In genomic region chr9:35156862-35157261, GRCm38 (mm10) we compare ENCODE assay signal across 15 mouse cellular contexts. TPM values are rescaled to one million over a fixed set of nuclear protein-coding genes. Genes with fewer than 3 reads are reported as not detected.
DNase-seq lines count a peak whose midpoint lies in the region; ATAC-seq and TF ChIP-seq lines count a peak whose summit lies in the region.
"Had no signal": no experiment of that assay in that cellular context is flagged by ENCODE, and none has a peak within 500 bp of the region (broad histone marks: within the 10 kb centered on the region; RNA-seq: fewer than 3 reads in every experiment).

No protein-coding gene starts in this region.

- H3K9ac ChIP-seq in intestine, embryonic 16.5 days (ENCODE audit: low read depth, low read length), result no peak overlapping the region
- H3K9ac ChIP-seq in intestine, embryonic 15.5 days, result no peak overlapping the region
- H3K9ac ChIP-seq in liver, postnatal 0 days (replicated peaks), result no peak overlapping the region
- H3K9ac ChIP-seq in embryonic facial prominence, embryonic 15.5 days, result no peak overlapping the region
- H3K9ac ChIP-seq in stomach, embryonic 14.5 days (replicated peaks; ENCODE audit: low read depth, low read length), result no peak overlapping the region
- H3K9ac ChIP-seq: forebrain, embryonic 15.5 days; hindbrain, embryonic 15.5 days had no signal

- H3K27me3 ChIP-seq in intestine, embryonic 16.5 days (replicated peaks; ENCODE audit: control insufficient read depth, insufficient read depth, low read length), result no peaks in the 10 kb centered on the region
- no peaks in the 10 kb centered on the region for H3K27me3 ChIP-seq in intestine, embryonic 15.5 days (replicated peaks)
- no peaks in the 10 kb centered on the region for H3K27me3 ChIP-seq in liver, postnatal 0 days (ENCODE audit: insufficient read depth, low read length)
- no peaks in the 10 kb centered on the region for H3K27me3 ChIP-seq in embryonic facial prominence, embryonic 15.5 days
- H3K27me3 ChIP-seq in stomach, embryonic 14.5 days (ENCODE audit: control insufficient read depth, insufficient read depth, low read length), result no peaks in the 10 kb centered on the region
- H3K27me3 ChIP-seq: forebrain, embryonic 15.5 days; hindbrain, embryonic 15.5 days had no signal

- H3K36me3 ChIP-seq in intestine, embryonic 16.5 days (ENCODE audit: control insufficient read depth, insufficient read depth, low read length), result no peaks in the 10 kb centered on the region
- no peaks in the 10 kb centered on the region for H3K36me3 ChIP-seq in intestine, embryonic 15.5 days
- H3K36me3 ChIP-seq in liver, postnatal 0 days (replicated peaks; ENCODE audit: insufficient read depth, low read length), result no peaks in the 10 kb centered on the region
- no peaks in the 10 kb centered on the region for H3K36me3 ChIP-seq in embryonic facial prominence, embryonic 15.5 days
- no peaks in the 10 kb centered on the region for H3K36me3 ChIP-seq in stomach, embryonic 14.5 days (ENCODE audit: control insufficient read depth, insufficient read depth, low read length)
- H3K36me3 ChIP-seq: forebrain, embryonic 15.5 days; hindbrain, embryonic 15.5 days had no signal

- WGBS in intestine, embryonic 16.5 days, result 59% methylated on average over 4 of the region's 4 CpGs
- 64% methylated on average over 4 of the region's 4 CpGs for WGBS in intestine, embryonic 15.5 days
- 69% methylated on average over 4 of the region's 4 CpGs for WGBS in liver, postnatal 0 days (ENCODE audit: insufficient replicate concordance)
- whole genome bisulfite sequencing in embryonic facial prominence, embryonic 15.5 days, result 66% methylated on average over 4 of the region's 4 CpGs
- WGBS in stomach, embryonic 14.5 days, result 64% methylated on average over 4 of the region's 4 CpGs

- H3K9me3 ChIP-seq in intestine, embryonic 16.5 days (ENCODE audit: control insufficient read depth, low read length), result no peaks in the 10 kb centered on the region
- H3K9me3 ChIP-seq in intestine, embryonic 15.5 days, result no peaks in the 10 kb centered on the region
- H3K9me3 ChIP-seq in liver, postnatal 0 days (ENCODE audit: low read length), result no peaks in the 10 kb centered on the region
- no peaks in the 10 kb centered on the region for H3K9me3 ChIP-seq in embryonic facial prominence, embryonic 15.5 days (replicated peaks)
- H3K9me3 ChIP-seq in stomach, embryonic 14.5 days (ENCODE audit: control insufficient read depth, low read depth, low read length), result no peaks in the 10 kb centered on the region
- H3K9me3 ChIP-seq: forebrain, embryonic 15.5 days; hindbrain, embryonic 15.5 days; midbrain, embryonic 10.5 days had no signal

- TF ChIP-seq CTCF in liver, postnatal 0 days (IDR thresholded peaks at IDR 0.05; ENCODE audit: low read depth), result no peak

- peak; percentile 33; the same call in 1 of the 2 replicates for ATAC-seq in intestine, embryonic 16.5 days
- ATAC-seq in intestine, embryonic 15.5 days, result no peak
- no peak for ATAC-seq in liver, postnatal 0 days
- ATAC-seq in embryonic facial prominence, embryonic 15.5 days (ENCODE audit: insufficient number of reproducible peaks, low FRiP score, low TSS enrichment, low read depth), result no peak
- ATAC-seq in stomach, embryonic 14.5 days (ENCODE audit: insufficient number of reproducible peaks, insufficient read depth, low FRiP score, low read depth), result 0 out of 2 replicates have a peak, but pooled peaks have one; percentile 19
- ATAC-seq: activated CD4-positive, CD25-positive, alpha-beta regulatory T cell, adult 4 months; CD4-positive, CD25-positive, alpha-beta regulatory T cell, adult 4 months; forebrain, embryonic 15.5 days had no signal

- H3K4me3 ChIP-seq in intestine, embryonic 16.5 days (ENCODE audit: low read length), result no peak overlapping the region
- no peak overlapping the region for H3K4me3 ChIP-seq in intestine, embryonic 15.5 days (replicated peaks)
- H3K4me3 ChIP-seq in liver, postnatal 0 days (ENCODE audit: low read depth, low read length), result no peak overlapping the region
- no peak overlapping the region for H3K4me3 ChIP-seq in embryonic facial prominence, embryonic 15.5 days (replicated peaks)
- no peak overlapping the region for H3K4me3 ChIP-seq in stomach, embryonic 14.5 days (ENCODE audit: low read depth, low read length)
- H3K4me3 ChIP-seq: forebrain, embryonic 15.5 days; hindbrain, embryonic 15.5 days; midbrain, embryonic 10.5 days had no signal

- H3K4me2 ChIP-seq in intestine, embryonic 16.5 days (ENCODE audit: low read depth, low read length), result no peak overlapping the region
- no peak overlapping the region for H3K4me2 ChIP-seq in intestine, embryonic 15.5 days (replicated peaks)
- no peak overlapping the region for H3K4me2 ChIP-seq in liver, postnatal 0 days (ENCODE audit: low read depth, low read length)
- no peak overlapping the region for H3K4me2 ChIP-seq in embryonic facial prominence, embryonic 15.5 days (replicated peaks)
- H3K4me2 ChIP-seq in stomach, embryonic 14.5 days (replicated peaks; ENCODE audit: low read depth, low read length), result no peak overlapping the region
- H3K4me2 ChIP-seq: forebrain, embryonic 15.5 days; hindbrain, embryonic 15.5 days had no signal

- DNase-seq in liver, postnatal 0 days, result no peak
- DNase-seq in liver, result no peak
- DNase-seq in urinary bladder, postnatal 4 days (ENCODE audit: low spot score in 2 of 2), result no peak
- DNase-seq: cerebellum, postnatal 14 days; left cerebral cortex, postnatal 4 days; thymus, adult 18-20 months had no signal

- TF ChIP-seq EP300 in liver, postnatal 0 days (IDR thresholded peaks at IDR 0.05; ENCODE audit: low read depth), result no peak

- H3K27ac ChIP-seq in intestine, embryonic 16.5 days (ENCODE audit: low read length), result no peak overlapping the region
- H3K27ac ChIP-seq in intestine, embryonic 15.5 days, result no peak overlapping the region
- 0 out of 2 replicates have a peak overlapping the region, but pooled peaks have one; percentile 34 for H3K27ac ChIP-seq in liver, postnatal 0 days (ENCODE audit: low read depth)
- peak overlapping the region; percentile 92 for H3K27ac ChIP-seq in embryonic facial prominence, embryonic 15.5 days (replicated peaks)
- H3K27ac ChIP-seq in stomach, embryonic 14.5 days (ENCODE audit: low read length), result peak overlapping the region; percentile 6; the same call in 1 of the 2 replicates
- H3K27ac ChIP-seq: forebrain, embryonic 15.5 days; hindbrain, embryonic 15.5 days; midbrain, embryonic 10.5 days had no signal

- no peaks in the 10 kb centered on the region for H3K4me1 ChIP-seq in intestine, embryonic 16.5 days (ENCODE audit: control insufficient read depth, insufficient read depth, low read length)
- no peaks in the 10 kb centered on the region for H3K4me1 ChIP-seq in intestine, embryonic 15.5 days (replicated peaks)
- no peaks in the 10 kb centered on the region for H3K4me1 ChIP-seq in liver, postnatal 0 days (ENCODE audit: insufficient read depth)
- peaks cover 27% of the 10 kb centered on the region for H3K4me1 ChIP-seq in embryonic facial prominence, embryonic 15.5 days
- no peaks in the 10 kb centered on the region; the same call in 1 of the 2 replicates for H3K4me1 ChIP-seq in stomach, embryonic 14.5 days (ENCODE audit: control insufficient read depth, insufficient read depth, low read length)
- H3K4me1 ChIP-seq: hindbrain, embryonic 15.5 days; midbrain, embryonic 10.5 days had no signal

RNA-seq across cellular contexts. Expression of gene Dcps, which starts 19.0 kb away (rescaled TPM):
- polyA plus RNA-seq in intestine, embryonic 16.5 days (2015; fragmentation: Nextera tagmentation; extraction: Ambion mirVana), result 73.5 and 88.2 TPM in 2 replicates
- 86.1 and 87.1 TPM in 2 replicates for polyA plus RNA-seq in intestine, embryonic 15.5 days (2015; fragmentation: Nextera tagmentation; extraction: Ambion mirVana)
- polyA plus RNA-seq in liver, postnatal 0 days (2015; fragmentation: Nextera tagmentation; extraction: Ambion mirVana), result 23.7 and 23.9 TPM in 2 replicates
- polyA plus RNA-seq in embryonic facial prominence, embryonic 15.5 days (2015; fragmentation: Nextera tagmentation; extraction: Ambion mirVana), result 63.7 and 70.0 TPM in 2 replicates
- 77.2 and 80.3 TPM in 2 replicates for polyA plus RNA-seq in stomach, embryonic 14.5 days (2014; fragmentation: Nextera tagmentation; extraction: Ambion mirVana)

RNA-seq across cellular contexts. Expression of gene St3gal4, which starts 37.8 kb away (rescaled TPM):
- 250 and 291 TPM in 2 replicates for polyA plus RNA-seq in intestine, embryonic 16.5 days (2015; fragmentation: Nextera tagmentation; extraction: Ambion mirVana)
- polyA plus RNA-seq in intestine, embryonic 15.5 days (2015; fragmentation: Nextera tagmentation; extraction: Ambion mirVana), result 146 and 161 TPM in 2 replicates
- polyA plus RNA-seq in liver, postnatal 0 days (2015; fragmentation: Nextera tagmentation; extraction: Ambion mirVana), result 23.6 and 26.5 TPM in 2 replicates
- 42.8 and 47.3 TPM in 2 replicates for polyA plus RNA-seq in embryonic facial prominence, embryonic 15.5 days (2015; fragmentation: Nextera tagmentation; extraction: Ambion mirVana)
- polyA plus RNA-seq in stomach, embryonic 14.5 days (2014; fragmentation: Nextera tagmentation; extraction: Ambion mirVana), result 24.4 and 24.6 TPM in 2 replicates

RNA-seq across cellular contexts. Expression of gene Srpr, which starts 43.1 kb away (rescaled TPM):
- polyA plus RNA-seq in intestine, embryonic 16.5 days (2015; fragmentation: Nextera tagmentation; extraction: Ambion mirVana), result 115 and 119 TPM in 2 replicates
- polyA plus RNA-seq in intestine, embryonic 15.5 days (2015; fragmentation: Nextera tagmentation; extraction: Ambion mirVana), result 135 and 137 TPM in 2 replicates
- 93.4 and 94.4 TPM in 2 replicates for polyA plus RNA-seq in liver, postnatal 0 days (2015; fragmentation: Nextera tagmentation; extraction: Ambion mirVana)
- 145 and 157 TPM in 2 replicates for polyA plus RNA-seq in embryonic facial prominence, embryonic 15.5 days (2015; fragmentation: Nextera tagmentation; extraction: Ambion mirVana)
- polyA plus RNA-seq in stomach, embryonic 14.5 days (2014; fragmentation: Nextera tagmentation; extraction: Ambion mirVana), result 141 and 148 TPM in 2 replicates

RNA-seq across cellular contexts. Expression of gene Tirap, which starts 43.2 kb away (rescaled TPM):
- polyA plus RNA-seq in intestine, embryonic 16.5 days (2015; fragmentation: Nextera tagmentation; extraction: Ambion mirVana), result 12.4 and 13.4 TPM in 2 replicates
- 13.2 and 13.9 TPM in 2 replicates for polyA plus RNA-seq in intestine, embryonic 15.5 days (2015; fragmentation: Nextera tagmentation; extraction: Ambion mirVana)
- 8.8 and 10.6 TPM in 2 replicates for polyA plus RNA-seq in liver, postnatal 0 days (2015; fragmentation: Nextera tagmentation; extraction: Ambion mirVana)
- polyA plus RNA-seq in embryonic facial prominence, embryonic 15.5 days (2015; fragmentation: Nextera tagmentation; extraction: Ambion mirVana), result 10.7 and 12.3 TPM in 2 replicates
- 13.9 and 14.1 TPM in 2 replicates for polyA plus RNA-seq in stomach, embryonic 14.5 days (2014; fragmentation: Nextera tagmentation; extraction: Ambion mirVana)

RNA-seq across cellular contexts. Expression of gene Foxred1, which starts 54.0 kb away (rescaled TPM):
- polyA plus RNA-seq in intestine, embryonic 16.5 days (2015; fragmentation: Nextera tagmentation; extraction: Ambion mirVana), result 41.7 and 46.3 TPM in 2 replicates
- polyA plus RNA-seq in intestine, embryonic 15.5 days (2015; fragmentation: Nextera tagmentation; extraction: Ambion mirVana), result 42.0 and 42.4 TPM in 2 replicates
- polyA plus RNA-seq in liver, postnatal 0 days (2015; fragmentation: Nextera tagmentation; extraction: Ambion mirVana), result 26.7 and 29.2 TPM in 2 replicates
- polyA plus RNA-seq in embryonic facial prominence, embryonic 15.5 days (2015; fragmentation: Nextera tagmentation; extraction: Ambion mirVana), result 36.4 and 40.8 TPM in 2 replicates
- polyA plus RNA-seq in stomach, embryonic 14.5 days (2014; fragmentation: Nextera tagmentation; extraction: Ambion mirVana), result 35.5 and 37.7 TPM in 2 replicates

Comparison
In these comparisons a context has a peak if more than half of its experiments do, and no peak if none do; other contexts are left out.
1. ATAC-seq: peak in intestine, embryonic 16.5 days (single experiment) and stomach, embryonic 14.5 days (single experiment); none in intestine, embryonic 15.5 days (single experiment), liver, postnatal 0 days (single experiment) and embryonic facial prominence, embryonic 15.5 days (single experiment).
2. H3K27ac ChIP-seq: peak in liver, postnatal 0 days (single experiment), embryonic facial prominence, embryonic 15.5 days (single experiment) and stomach, embryonic 14.5 days (single experiment); none in intestine, embryonic 16.5 days (single experiment) and intestine, embryonic 15.5 days (single experiment).